Mouse (Mus musculus): ENCODE measurements at regions not wholly inside any gene's neighbourhood (a gene's known extent, or its start where the extent isn't known, plus 50 kb on each side); places are given as distances from the start of the nearest gene placed in this dataset.

DNA sequence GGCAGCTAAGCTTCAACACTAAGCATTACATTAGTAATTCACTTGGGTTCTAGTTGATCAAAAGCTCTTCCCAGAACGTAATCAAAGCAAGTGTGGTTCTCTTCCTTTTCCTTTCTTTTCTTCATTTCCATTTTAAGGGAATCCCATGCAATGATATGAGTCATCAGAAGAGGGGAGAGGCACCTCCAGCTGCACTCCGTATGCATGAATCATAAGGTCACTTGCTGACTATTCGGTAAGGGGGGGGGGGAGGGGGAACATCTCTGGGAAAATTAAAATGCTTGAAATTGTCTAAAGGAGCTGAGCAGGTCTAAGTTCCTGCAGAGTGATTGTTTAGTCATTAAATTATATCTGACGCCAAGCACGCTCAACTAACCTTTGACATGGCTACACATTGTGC, 275.9 kb downstream of the Arl4a start:
- Histone ChIP-seq H3K27ac (ENCODE audit: low read depth, low read length) (no peak overlapping the region), H3K9me3 (ENCODE audit: control insufficient read depth, low read length) (no peaks in the 10 kb centered on the region), H3K9ac (ENCODE audit: low read length) (no peak overlapping the region), H3K36me3 (ENCODE audit: control insufficient read depth, insufficient read depth, low read length) (no peaks in the 10 kb centered on the region), H3K4me1 (ENCODE audit: control insufficient read depth, insufficient read depth, low read length) (no peaks in the 10 kb centered on the region), H3K4me2 (ENCODE audit: low read depth) (no peak overlapping the region), H3K27me3 (ENCODE audit: control insufficient read depth, insufficient read depth, low read length) (no peaks in the 10 kb centered on the region), H3K4me3 (ENCODE audit: low read depth, low read length) (no peak overlapping the region)
- WGBS = 74% methylated on average over 5 of the region's 5 CpGs
- DNase-seq (ENCODE audit: low spot score) (no peak), ATAC-seq (ENCODE audit: insufficient read depth, low FRiP score, low TSS enrichment) (no peak)

DNA sequence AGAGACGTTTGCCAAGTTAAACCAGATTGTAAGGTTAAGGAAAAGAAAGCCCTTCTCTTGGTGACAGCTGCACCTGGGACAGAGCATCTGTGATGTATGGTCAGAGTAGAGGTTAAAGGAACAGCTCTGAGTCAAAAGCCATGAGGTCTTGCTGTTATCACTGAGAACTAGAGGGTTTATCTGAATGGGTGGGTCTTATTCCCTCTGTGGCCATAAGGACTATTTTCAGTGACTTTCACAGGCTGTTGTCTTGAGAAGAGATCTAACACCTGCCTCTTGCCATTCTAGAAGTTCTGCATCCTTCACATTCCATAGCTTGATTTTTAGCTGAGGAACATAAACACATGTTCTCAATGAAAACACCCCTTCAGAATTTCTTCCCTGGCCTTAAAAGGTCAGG, 276.5 kb downstream of the Arl4a start:
- Histone ChIP-seq H3K27me3 (ENCODE audit: control insufficient read depth, insufficient read depth, low read length) (no peaks in the 10 kb centered on the region), H3K9me3 (ENCODE audit: control insufficient read depth, low read length) (no peaks in the 10 kb centered on the region), H3K4me3 (ENCODE audit: low read depth, low read length) (no peak overlapping the region), H3K4me1 (ENCODE audit: control insufficient read depth, insufficient read depth, low read length) (no peaks in the 10 kb centered on the region), H3K4me2 (ENCODE audit: low read depth) (no peak overlapping the region), H3K27ac (ENCODE audit: low read depth, low read length) (no peak overlapping the region), H3K9ac (ENCODE audit: low read length) (no peak overlapping the region), H3K36me3 (ENCODE audit: control insufficient read depth, insufficient read depth, low read length) (no peaks in the 10 kb centered on the region)
- WGBS = 60% methylated on average over 1 of the region's 1 CpGs
- ATAC-seq (ENCODE audit: insufficient read depth, low FRiP score, low TSS enrichment) (no peak), DNase-seq (ENCODE audit: low spot score) (no peak)

DNA sequence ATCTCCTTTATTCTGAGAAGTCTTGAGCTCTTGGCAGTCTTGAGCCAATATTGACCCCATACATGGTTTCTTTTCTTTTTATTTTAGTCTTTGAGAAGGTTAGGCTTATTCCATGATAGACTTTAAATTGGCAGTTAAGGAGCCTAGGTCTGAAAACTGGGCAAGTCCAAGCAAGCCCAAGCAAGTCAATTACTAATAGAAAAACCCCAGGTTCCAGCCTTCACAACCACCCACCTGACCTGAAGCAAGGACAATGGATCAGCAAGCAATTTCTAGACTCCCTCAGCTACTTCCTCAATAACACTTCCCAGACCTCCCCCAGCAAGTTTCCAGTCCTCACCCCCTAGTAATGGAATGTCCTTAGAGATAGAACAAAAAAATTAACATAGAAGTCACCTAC, 279.9 kb downstream of the Arl4a start:
- Histone ChIP-seq H3K4me3 (ENCODE audit: low read depth, low read length) (no peak overlapping the region), H3K9me3 (ENCODE audit: control insufficient read depth, low read length) (no peaks in the 10 kb centered on the region), H3K4me2 (ENCODE audit: low read depth) (no peak overlapping the region), H3K27ac (ENCODE audit: low read depth, low read length) (no peak overlapping the region), H3K36me3 (ENCODE audit: control insufficient read depth, insufficient read depth, low read length) (no peaks in the 10 kb centered on the region), H3K4me1 (ENCODE audit: control insufficient read depth, insufficient read depth, low read length) (no peaks in the 10 kb centered on the region), H3K9ac (ENCODE audit: low read length) (no peak overlapping the region), H3K27me3 (ENCODE audit: control insufficient read depth, insufficient read depth, low read length) (no peaks in the 10 kb centered on the region)
- DNase-seq (ENCODE audit: low spot score) (no peak), ATAC-seq (ENCODE audit: insufficient read depth, low FRiP score, low TSS enrichment) (no peak)

DNA sequence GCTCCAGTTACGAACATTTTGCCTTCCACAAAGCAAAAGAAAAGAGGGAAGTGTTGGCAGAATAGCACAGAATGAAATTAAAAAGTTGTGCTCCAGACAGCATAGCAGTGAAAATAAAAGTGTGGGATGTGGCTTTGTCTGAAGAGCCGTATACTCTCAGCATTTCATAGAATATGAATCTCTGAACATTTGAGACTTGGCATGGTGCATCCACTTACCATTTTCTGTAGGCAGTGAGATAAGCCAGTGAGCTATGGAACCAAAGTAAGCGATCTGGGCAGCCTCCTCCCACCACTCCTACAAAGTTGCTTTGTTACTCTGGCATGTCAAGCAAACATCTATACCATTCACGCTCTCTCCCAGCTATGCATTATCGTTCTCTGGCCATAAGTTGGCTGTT, 286.0 kb downstream of the Arl4a start:
- Histone ChIP-seq H3K4me1 (ENCODE audit: control insufficient read depth, insufficient read depth, low read length) (no peaks in the 10 kb centered on the region), H3K36me3 (ENCODE audit: control insufficient read depth, insufficient read depth, low read length) (no peaks in the 10 kb centered on the region), H3K4me2 (ENCODE audit: low read depth) (no peak overlapping the region), H3K9ac (ENCODE audit: low read length) (no peak overlapping the region), H3K4me3 (ENCODE audit: low read depth, low read length) (no peak overlapping the region), H3K27ac (ENCODE audit: low read depth, low read length) (no peak overlapping the region), H3K9me3 (ENCODE audit: control insufficient read depth, low read length) (no peaks in the 10 kb centered on the region), H3K27me3 (ENCODE audit: control insufficient read depth, insufficient read depth, low read length) (no peaks in the 10 kb centered on the region)
- ATAC-seq (ENCODE audit: insufficient read depth, low FRiP score, low TSS enrichment) = no peak
- WGBS = 90% methylated on average over 5 of the region's 5 CpGs
- no peak for DNase-seq (ENCODE audit: low spot score)

DNA sequence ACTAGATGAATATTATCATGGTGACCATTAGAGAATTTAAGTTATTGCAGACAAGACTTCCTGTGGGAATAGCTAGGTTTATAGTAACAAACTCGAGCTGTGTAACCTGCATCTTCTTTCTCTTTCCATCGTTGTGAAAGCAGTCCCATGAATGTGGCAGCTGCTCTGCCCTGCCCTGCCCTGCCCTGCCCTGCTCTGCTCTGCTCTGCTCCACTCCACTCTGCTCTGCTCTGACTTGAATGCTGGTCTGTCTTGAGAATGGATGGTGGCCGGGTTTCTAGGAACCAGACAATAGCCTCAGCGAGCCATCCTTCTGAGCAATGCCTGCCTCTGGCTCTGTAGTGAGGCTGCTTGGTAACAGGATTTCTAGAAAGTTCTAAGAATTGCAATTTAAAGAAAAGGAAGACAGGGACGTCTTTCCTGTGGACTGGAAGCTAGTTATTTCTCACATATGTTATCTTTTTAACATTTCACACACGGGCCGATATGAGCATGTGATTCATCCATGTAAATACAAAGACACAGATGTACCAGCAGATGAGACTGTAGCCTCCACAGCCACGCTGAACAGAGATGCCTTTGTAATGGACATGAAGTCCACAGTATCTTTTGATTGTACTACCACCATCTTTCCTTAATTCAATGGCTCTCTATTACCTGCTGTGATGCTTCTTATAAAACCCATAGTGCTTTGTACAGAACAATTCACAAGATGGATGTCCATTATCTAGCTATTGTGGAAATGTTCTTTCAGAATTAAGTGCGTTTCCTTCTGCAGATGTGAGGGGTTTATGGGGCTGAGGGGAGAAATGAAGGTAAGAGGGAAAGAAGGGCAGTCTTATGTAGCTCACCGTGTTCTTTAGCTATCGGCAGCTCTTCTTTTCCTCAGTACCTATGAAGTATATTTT, 295.4 kb downstream of the Arl4a start:
- Histone ChIP-seq H3K4me3 (ENCODE audit: low read depth, low read length) (no peak overlapping the region), H3K4me2 (ENCODE audit: low read depth) (no peak overlapping the region), H3K9me3 (ENCODE audit: control insufficient read depth, low read length) (no peaks in the 10 kb centered on the region), H3K27ac (ENCODE audit: low read depth, low read length) (peak overlapping the region; percentile 60; the same call in 1 of the 2 replicates), H3K27me3 (ENCODE audit: control insufficient read depth, insufficient read depth, low read length) (no peaks in the 10 kb centered on the region), H3K9ac (ENCODE audit: low read length) (no peak overlapping the region), H3K4me1 (ENCODE audit: control insufficient read depth, insufficient read depth, low read length) (peaks cover 5% of the 10 kb centered on the region), H3K36me3 (ENCODE audit: control insufficient read depth, insufficient read depth, low read length) (no peaks in the 10 kb centered on the region)
- peak; percentile 88 for ATAC-seq (ENCODE audit: insufficient read depth, low FRiP score, low TSS enrichment)
- WGBS = 38% methylated on average over 11 of the region's 11 CpGs
- peak; percentile 72 for DNase-seq (ENCODE audit: low spot score)

DNA sequence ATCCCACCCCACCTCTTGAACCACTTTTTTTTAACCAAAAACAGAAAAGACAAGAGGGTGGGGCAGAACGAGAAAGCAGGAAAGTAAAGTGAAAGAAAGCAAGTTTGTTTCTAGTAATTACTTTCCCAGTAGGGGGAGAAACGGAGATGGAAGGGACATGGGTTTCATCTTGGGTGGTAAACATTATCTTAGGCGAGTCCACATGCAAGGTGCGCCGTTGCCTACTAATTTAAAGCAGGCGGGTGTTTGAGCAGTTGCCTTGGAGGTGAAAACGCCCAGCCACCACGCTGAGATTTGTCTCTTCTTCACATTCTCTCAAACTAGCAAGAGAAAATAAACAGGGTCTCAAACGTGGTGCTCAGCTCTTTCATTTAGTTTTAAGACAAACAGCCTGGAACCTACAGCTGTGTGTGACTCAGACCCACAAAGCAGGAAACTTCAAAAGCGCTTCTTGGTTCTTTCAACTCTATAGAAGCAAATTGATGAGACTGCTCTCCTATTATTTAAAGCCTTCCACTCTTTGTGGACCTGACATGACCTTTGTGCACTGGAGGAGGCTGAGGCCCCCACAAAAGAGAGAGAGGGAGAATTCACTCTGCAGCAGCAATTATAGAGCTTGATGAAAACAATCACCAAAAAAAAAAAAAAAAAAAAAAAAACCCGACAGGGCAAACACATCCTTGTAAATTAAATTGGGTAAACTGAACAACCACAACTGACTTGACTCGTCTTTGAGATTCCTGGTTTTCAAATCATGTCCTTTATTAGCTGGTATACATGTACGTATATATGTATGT, 296.6 kb downstream of the Arl4a start:
- Histone ChIP-seq H3K9me3 (ENCODE audit: control insufficient read depth, low read length) (no peaks in the 10 kb centered on the region), H3K27me3 (ENCODE audit: control insufficient read depth, insufficient read depth, low read length) (no peaks in the 10 kb centered on the region), H3K27ac (ENCODE audit: low read depth, low read length) (no peak overlapping the region), H3K9ac (ENCODE audit: low read length) (no peak overlapping the region), H3K4me3 (ENCODE audit: low read depth, low read length) (no peak overlapping the region), H3K4me2 (ENCODE audit: low read depth) (no peak overlapping the region), H3K36me3 (ENCODE audit: control insufficient read depth, insufficient read depth, low read length) (no peaks in the 10 kb centered on the region), H3K4me1 (ENCODE audit: control insufficient read depth, insufficient read depth, low read length) (peaks cover 6% of the 10 kb centered on the region)
- ATAC-seq (ENCODE audit: insufficient read depth, low FRiP score, low TSS enrichment) (peak; percentile 66), DNase-seq (ENCODE audit: low spot score) (peak; percentile 48)
- WGBS = 8% methylated on average over 13 of the region's 13 CpGs

DNA sequence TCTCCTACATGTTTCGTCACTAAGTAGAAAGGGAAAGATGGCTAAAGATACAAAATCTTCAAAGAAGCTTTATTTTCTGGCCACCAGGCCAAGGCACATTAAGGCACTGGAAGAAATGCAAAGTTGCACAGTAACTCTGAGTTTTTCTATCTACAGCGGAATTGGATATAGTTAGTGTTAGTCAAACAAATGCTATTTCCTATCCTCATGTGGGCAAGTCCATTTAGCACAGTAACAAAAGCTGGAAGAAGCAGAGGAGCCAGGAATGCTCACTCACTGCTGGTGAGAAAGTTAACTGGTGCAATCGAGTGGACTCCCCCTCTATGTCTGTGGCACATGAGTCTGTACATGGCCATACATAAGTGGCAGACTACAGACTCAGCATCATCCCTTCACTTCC, 300.9 kb downstream of the Arl4a start:
- Histone ChIP-seq H3K27ac (ENCODE audit: low read depth, low read length) (no peak overlapping the region), H3K4me3 (ENCODE audit: low read depth, low read length) (no peak overlapping the region), H3K9me3 (ENCODE audit: control insufficient read depth, low read length) (no peaks in the 10 kb centered on the region), H3K4me1 (ENCODE audit: control insufficient read depth, insufficient read depth, low read length) (peaks cover 6% of the 10 kb centered on the region; the same call in 1 of the 2 replicates), H3K4me2 (ENCODE audit: low read depth) (no peak overlapping the region), H3K27me3 (ENCODE audit: control insufficient read depth, insufficient read depth, low read length) (no peaks in the 10 kb centered on the region), H3K36me3 (ENCODE audit: control insufficient read depth, insufficient read depth, low read length) (no peaks in the 10 kb centered on the region), H3K9ac (ENCODE audit: low read length) (no peak overlapping the region)
- WGBS = 78% methylated on average over 3 of the region's 3 CpGs
- DNase-seq (ENCODE audit: low spot score) = no peak
- ATAC-seq (ENCODE audit: insufficient read depth, low FRiP score, low TSS enrichment) = no peak

DNA sequence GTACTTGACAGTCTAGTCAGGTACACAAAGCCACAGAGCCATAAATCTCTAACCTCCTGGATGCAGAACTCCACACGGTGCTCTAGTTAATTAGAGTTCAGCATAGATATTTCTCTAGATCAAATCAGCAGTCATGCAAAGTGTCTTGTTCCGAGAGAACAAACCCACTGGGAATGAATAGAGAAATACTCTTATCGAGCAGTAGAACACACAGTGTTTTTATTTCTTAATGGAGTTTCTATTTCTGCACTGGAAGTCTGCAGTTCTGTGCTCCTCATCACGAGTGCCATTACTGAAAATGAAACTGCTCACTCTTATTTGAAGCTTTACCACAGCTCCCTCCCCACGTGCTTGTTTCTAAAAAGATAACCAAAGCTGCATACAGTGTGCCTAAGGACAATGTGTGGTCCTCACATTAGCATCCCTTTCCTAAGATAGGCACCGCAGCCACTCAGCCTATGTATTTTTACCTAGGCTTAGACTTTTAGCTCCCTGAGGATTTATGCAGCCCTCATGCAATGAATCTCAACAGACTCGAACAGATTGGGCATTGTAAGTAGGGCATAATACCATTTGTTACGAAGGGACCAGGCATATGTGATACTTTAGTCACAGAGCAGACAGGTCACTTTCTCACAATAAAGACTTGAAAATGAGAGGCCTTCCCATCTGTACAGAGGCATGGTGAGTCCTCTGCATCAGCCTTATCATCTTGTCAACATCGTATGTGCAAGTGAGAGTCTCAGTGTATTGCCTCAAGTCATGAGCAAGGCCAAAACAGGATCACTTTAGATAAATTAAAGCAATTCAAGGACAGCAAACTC, 301.5 kb downstream of the Arl4a start:
- H3K27me3 ChIP-seq (ENCODE audit: control insufficient read depth, insufficient read depth, low read length) = no peaks in the 10 kb centered on the region
- H3K27ac ChIP-seq (ENCODE audit: low read depth, low read length) = peak overlapping the region; percentile 72
- H3K4me3 ChIP-seq (ENCODE audit: low read depth, low read length) = no peak overlapping the region
- H3K36me3 ChIP-seq (ENCODE audit: control insufficient read depth, insufficient read depth, low read length) = no peaks in the 10 kb centered on the region
- DNase-seq (ENCODE audit: low spot score) (no peak), ATAC-seq (ENCODE audit: insufficient read depth, low FRiP score, low TSS enrichment) (peak; percentile 75)
- H3K4me1 ChIP-seq (ENCODE audit: control insufficient read depth, insufficient read depth, low read length) = peaks cover 6% of the 10 kb centered on the region; the same call in 1 of the 2 replicates
- no peak overlapping the region for H3K4me2 ChIP-seq (ENCODE audit: low read depth)
- WGBS = 37% methylated on average over 9 of the region's 9 CpGs
- no peaks in the 10 kb centered on the region for H3K9me3 ChIP-seq (ENCODE audit: control insufficient read depth, low read length)
- no peak overlapping the region for H3K9ac ChIP-seq (ENCODE audit: low read length)

Measured in neural tube, embryonic 11.5 days (tissue).